Mouse (Mus musculus): Measurements from ENCODE around the gene Dhtkd1. TPM values are rescaled to one million over a fixed set of nuclear protein-coding genes. Genes with fewer than 3 reads are reported as not detected.

Gene Dhtkd1
- polyA plus RNA-seq, 1 experiment from 2014 or later: 0.29 TPM

DNA sequence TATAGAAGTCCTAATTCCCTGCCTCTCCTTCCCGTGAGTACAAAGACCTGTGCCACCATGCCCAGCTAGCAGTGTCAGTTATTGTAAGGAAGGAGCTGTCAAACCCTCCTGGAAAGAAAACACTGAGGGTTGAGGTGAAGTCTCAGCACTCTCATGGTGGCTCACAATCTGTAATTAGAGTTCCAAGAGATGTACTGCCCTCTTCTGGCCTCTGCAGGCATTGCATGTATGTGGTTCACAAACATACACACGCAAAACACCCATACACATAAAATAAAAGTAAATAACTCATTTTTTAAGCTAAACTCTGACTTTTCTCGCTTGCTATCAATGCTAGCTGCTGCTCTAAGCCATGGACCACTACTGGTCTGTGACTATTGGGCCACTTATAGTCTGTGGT lies 36.0 kb downstream of the Dhtkd1 start:
- Histone ChIP-seq H3K27ac (no peak overlapping the region), H3K79me2 (ENCODE audit: inconsistent target) (no peaks in the 10 kb centered on the region), H3K36me3 (ENCODE audit: inconsistent target) (no peaks in the 10 kb centered on the region), H3K4me3 (ENCODE audit: inconsistent target) (no peak overlapping the region)
- 59% methylated on average over 3 of the region's 3 CpGs for WGBS (ENCODE audit: missing documents)

GRCm38 (mm10) chr2:5906092-5906491 lies 36.5 kb downstream of the Dhtkd1 start:
- Histone ChIP-seq H3K36me3 (ENCODE audit: inconsistent target) (no peaks in the 10 kb centered on the region), H3K4me3 (ENCODE audit: inconsistent target) (no peak overlapping the region), H3K79me2 (ENCODE audit: inconsistent target) (no peaks in the 10 kb centered on the region), H3K27ac (no peak overlapping the region)
- 80% methylated on average over 1 of the region's 5 CpGs for WGBS (ENCODE audit: missing documents)

DNA sequence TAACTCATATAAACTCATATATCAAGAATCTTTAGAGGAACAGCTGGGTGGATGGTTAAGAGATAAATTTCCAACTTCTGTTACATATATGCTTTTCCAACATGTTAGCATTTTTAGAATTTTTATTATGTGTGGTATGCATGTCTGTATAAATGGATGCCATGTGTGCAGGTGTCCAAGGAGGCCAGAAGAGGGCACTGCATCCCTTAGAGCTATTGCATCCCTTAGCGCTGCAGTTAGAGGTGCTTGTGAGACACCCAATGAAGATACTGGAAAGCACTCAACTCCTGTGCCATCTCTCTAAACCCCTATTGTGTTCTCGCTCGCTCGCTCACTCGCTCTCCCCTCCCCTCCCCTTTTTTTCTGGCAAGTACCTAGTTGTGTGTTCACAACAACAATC lies 42.4 kb downstream of the Dhtkd1 start:
- 77% methylated on average over 5 of the region's 5 CpGs for WGBS (ENCODE audit: missing documents)
- no peak overlapping the region for H3K4me3 ChIP-seq (ENCODE audit: inconsistent target)
- no peak overlapping the region for H3K27ac ChIP-seq
- H3K79me2 ChIP-seq (ENCODE audit: inconsistent target): no peaks in the 10 kb centered on the region
- H3K36me3 ChIP-seq (ENCODE audit: inconsistent target): no peaks in the 10 kb centered on the region

DNA sequence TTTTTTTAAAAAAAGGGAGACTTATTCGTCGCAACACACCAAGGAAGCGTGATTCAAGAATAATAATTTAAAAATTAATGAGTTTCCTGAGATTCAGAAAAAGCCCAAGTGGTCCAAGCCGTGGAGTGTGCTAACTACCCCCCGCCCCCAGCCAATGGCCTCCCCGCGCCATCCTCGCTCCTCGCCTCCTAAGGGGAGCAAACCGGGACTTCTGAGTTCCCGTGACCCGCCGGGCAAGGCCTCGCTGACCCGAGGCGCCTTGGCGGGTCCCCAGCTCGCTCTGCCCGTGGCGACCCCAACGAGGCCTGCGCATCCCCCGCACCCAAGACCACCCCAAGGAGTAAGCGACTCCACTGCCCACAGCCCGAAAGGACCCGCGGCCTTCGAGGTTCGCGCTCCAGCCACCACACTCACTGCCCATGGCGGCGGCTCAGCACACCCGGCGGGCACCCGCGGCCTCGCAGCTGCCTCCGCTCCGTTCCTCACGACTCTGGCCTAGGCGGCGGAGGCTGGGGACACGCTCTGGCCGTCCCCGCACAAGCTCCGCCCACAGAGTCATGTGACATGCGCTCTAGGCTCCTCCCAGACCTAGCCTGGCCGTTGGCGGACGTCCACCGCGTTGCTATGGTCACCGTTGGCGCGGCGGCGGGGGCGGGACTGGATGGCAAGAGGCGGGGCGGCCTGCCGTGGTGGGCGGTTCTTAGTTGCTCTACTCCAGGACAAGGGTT lies 47.6 kb downstream of the Dhtkd1 start, which contains the start of gene Sec61a2:
Gene Sec61a2 (minus strand): TSS at position 590 of the 728 bp plus-strand sequence.
- Histone ChIP-seq H3K27ac (peak within 1 kb of the TSS; percentile 19; the same call in 1 of the 2 replicates), H3K4me3 (ENCODE audit: inconsistent target) (peak within 1 kb of the TSS; percentile 49), H3K36me3 (ENCODE audit: inconsistent target) (0 out of 2 replicates have a peak, but pooled peaks cover 10% of the 10 kb centered on the region), H3K79me2 (ENCODE audit: inconsistent target) (peaks cover 8% of the 10 kb centered on the region; the same call in 1 of the 2 replicates)
- under 1% methylated on average over 60 of the region's 62 CpGs for WGBS (ENCODE audit: missing documents)

DNA sequence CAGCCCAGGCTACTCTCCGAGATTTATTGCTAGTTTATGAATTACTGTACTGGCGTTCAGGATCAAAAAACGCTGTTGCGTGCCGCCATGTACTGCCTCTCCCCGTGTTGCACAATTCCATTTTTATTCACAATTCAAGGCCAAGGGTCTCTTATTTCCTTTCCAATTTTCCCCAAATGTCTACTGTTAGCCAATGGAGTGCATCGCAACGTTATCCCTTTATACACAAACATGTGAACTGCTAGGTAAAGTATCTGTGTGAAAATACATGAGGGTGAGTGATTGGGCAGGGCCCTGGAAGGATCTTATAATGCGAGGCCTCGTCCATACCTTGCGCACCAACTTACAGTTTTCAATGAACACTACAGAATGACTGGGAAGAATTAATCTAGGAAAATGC lies 48.3 kb downstream of the Dhtkd1 start:
- 75% methylated on average over 11 of the region's 11 CpGs for WGBS (ENCODE audit: missing documents)
- Histone ChIP-seq H3K36me3 (ENCODE audit: inconsistent target) (peaks cover 13% of the 10 kb centered on the region; the same call in 1 of the 2 replicates), H3K4me3 (ENCODE audit: inconsistent target) (peak overlapping the region; percentile 49)

DNA sequence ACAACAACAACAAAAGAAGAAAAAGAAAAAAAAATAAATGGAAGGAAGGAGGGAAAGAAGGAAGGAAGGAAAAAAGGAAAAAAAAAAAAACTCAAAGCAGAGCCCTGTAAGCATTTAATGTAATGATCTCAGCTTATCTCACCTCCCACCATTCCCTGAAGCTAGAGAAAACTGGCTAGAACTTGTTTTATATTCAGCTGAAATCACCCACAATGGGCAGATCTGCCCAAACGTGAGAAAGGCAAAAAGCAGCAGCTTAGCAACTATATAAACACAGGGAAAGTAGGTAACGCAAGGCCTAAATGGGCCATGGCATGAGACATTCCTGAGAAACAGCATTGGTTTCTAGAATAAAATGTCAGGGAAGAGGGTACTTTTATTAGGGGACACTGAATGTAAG lies 53.2 kb downstream of the Dhtkd1 start:
- H3K4me3 ChIP-seq (ENCODE audit: inconsistent target): no peak overlapping the region
- peaks cover 39% of the 10 kb centered on the region for H3K36me3 ChIP-seq (ENCODE audit: inconsistent target)
- WGBS (ENCODE audit: missing documents): 97% methylated on average over 2 of the region's 2 CpGs
- H3K27ac ChIP-seq: no peak overlapping the region
- H3K79me2 ChIP-seq (ENCODE audit: inconsistent target): peaks cover 4% of the 10 kb centered on the region; the same call in 1 of the 2 replicates

More for the DNA sequence above, 48.3 kb downstream of the Dhtkd1 start:
- no peak overlapping the region for H3K27ac ChIP-seq
- H3K79me2 ChIP-seq (ENCODE audit: inconsistent target): peaks cover 8% of the 10 kb centered on the region; the same call in 1 of the 2 replicates

- WGBS (ENCODE audit: missing documents): 96% methylated on average over 5 of the region's 5 CpGs
- H3K27ac ChIP-seq: no peak overlapping the region
- no peaks in the 10 kb centered on the region; the same call in 1 of the 2 replicates for H3K79me2 ChIP-seq (ENCODE audit: inconsistent target)
- no peak overlapping the region for H3K4me3 ChIP-seq (ENCODE audit: inconsistent target)
- H3K36me3 ChIP-seq (ENCODE audit: inconsistent target): peaks cover 44% of the 10 kb centered on the region
Observed at GRCm38 (mm10) chr2:5888865-5889264, 53.7 kb downstream of the Dhtkd1 start.

- Histone ChIP-seq H3K27ac (no peak overlapping the region), H3K36me3 (ENCODE audit: inconsistent target) (peaks cover 79% of the 10 kb centered on the region), H3K79me2 (ENCODE audit: inconsistent target) (no peaks in the 10 kb centered on the region), H3K4me3 (ENCODE audit: inconsistent target) (no peak overlapping the region)
- WGBS (ENCODE audit: missing documents): 87% methylated on average over 3 of the region's 3 CpGs
Observed at GRCm38 (mm10) chr2:5877446-5877845, 65.1 kb downstream of the Dhtkd1 start.

- Histone ChIP-seq H3K79me2 (ENCODE audit: inconsistent target) (no peaks in the 10 kb centered on the region), H3K27ac (no peak overlapping the region), H3K4me3 (ENCODE audit: inconsistent target) (no peak overlapping the region), H3K36me3 (ENCODE audit: inconsistent target) (peaks cover 38% of the 10 kb centered on the region)
- WGBS (ENCODE audit: missing documents): 95% methylated on average over 5 of the region's 5 CpGs
Observed at GRCm38 (mm10) chr2:5869746-5870145, 72.8 kb downstream of the Dhtkd1 start.

GRCm38 (mm10) chr2:5867681-5868080 lies 74.9 kb downstream of the Dhtkd1 start:
- H3K27ac ChIP-seq: no peak overlapping the region
- peaks cover 35% of the 10 kb centered on the region; the same call in 1 of the 2 replicates for H3K36me3 ChIP-seq (ENCODE audit: inconsistent target)
- 92% methylated on average over 2 of the region's 2 CpGs for WGBS (ENCODE audit: missing documents)
- no peaks in the 10 kb centered on the region for H3K79me2 ChIP-seq (ENCODE audit: inconsistent target)
- no peak overlapping the region for H3K4me3 ChIP-seq (ENCODE audit: inconsistent target)

- H3K36me3 ChIP-seq (ENCODE audit: inconsistent target): peaks cover 20% of the 10 kb centered on the region; the same call in 1 of the 2 replicates
- H3K4me3 ChIP-seq (ENCODE audit: inconsistent target): no peak within 1 kb of the TSS
- 100% methylated on average over 3 of the region's 3 CpGs for WGBS (ENCODE audit: missing documents)
- no peaks in the 10 kb centered on the region for H3K79me2 ChIP-seq (ENCODE audit: inconsistent target)
- no peak within 1 kb of the TSS for H3K27ac ChIP-seq
Observed at GRCm38 (mm10) chr2:5862834-5863233, 79.8 kb downstream of the Dhtkd1 start, which contains the start of gene Gm13199. Gene Gm13199, minus strand, starts transcription at chr2:5862934.

DNA sequence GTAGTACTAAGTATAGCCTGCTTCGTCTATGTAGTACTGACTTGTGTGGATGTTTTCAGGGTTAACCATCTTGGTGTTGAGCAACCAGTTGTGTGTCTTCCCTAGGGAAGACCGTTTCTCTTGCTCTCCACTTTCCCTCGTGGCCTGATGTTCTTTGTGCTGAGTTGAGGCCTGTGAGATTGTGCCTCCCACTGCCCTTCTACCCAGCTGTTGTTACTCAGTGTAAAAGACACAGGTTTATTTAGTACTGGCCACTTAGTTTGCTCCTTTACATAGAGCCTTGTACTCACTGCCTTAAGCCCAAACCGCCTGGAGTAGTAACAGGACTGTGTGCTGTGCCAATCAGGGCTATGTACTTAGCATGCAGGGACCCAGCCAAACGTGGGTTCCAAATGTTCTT lies 90.7 kb downstream of the Dhtkd1 start:
- WGBS (ENCODE audit: missing documents): 87% methylated on average over 5 of the region's 5 CpGs
- Histone ChIP-seq H3K36me3 (ENCODE audit: inconsistent target) (no peaks in the 10 kb centered on the region), H3K27ac (no peak overlapping the region), H3K4me3 (ENCODE audit: inconsistent target) (no peak overlapping the region), H3K79me2 (ENCODE audit: inconsistent target) (peaks cover 42% of the 10 kb centered on the region)

DNA sequence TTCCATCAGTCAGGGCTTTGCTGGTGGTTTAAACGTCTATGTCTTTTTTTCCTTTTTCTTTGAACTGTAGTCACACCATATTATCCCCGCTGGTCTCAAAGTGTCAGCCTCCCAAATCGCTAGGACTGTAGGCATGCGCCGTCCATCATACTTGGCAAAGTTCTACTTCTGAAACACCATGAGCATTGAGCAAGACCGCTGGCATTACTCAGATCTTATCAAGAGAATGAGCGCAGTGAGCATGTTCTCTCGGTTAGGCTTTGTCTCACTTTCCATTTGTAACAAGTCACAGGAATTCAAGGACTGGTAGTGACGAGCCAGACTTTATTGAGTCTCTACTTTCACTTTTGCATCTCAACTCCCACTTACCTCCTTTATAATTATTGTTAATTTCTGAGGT lies 91.5 kb downstream of the Dhtkd1 start:
- no peak overlapping the region for H3K4me3 ChIP-seq (ENCODE audit: inconsistent target)
- H3K79me2 ChIP-seq (ENCODE audit: inconsistent target): peaks cover 49% of the 10 kb centered on the region
- H3K27ac ChIP-seq: no peak overlapping the region
- no peaks in the 10 kb centered on the region for H3K36me3 ChIP-seq (ENCODE audit: inconsistent target)
- 91% methylated on average over 9 of the region's 9 CpGs for WGBS (ENCODE audit: missing documents)
